Mouse (Mus musculus) liver, postnatal 0 days (tissue): ENCODE results near the gene Pld5. TPM values are rescaled to one million over a fixed set of nuclear protein-coding genes. Genes with fewer than 3 reads are reported as not detected.

Experiments
- ATAC-seq: fragments of 200-750 bp; cut with Nextera tagmentation; 2 replicates; pipeline ENCODE4 v1.8.0; 2017; ENCODE audit warnings: mild to moderate bottlenecking, moderate library complexity
- DNase-seq: peaks from one replicate; pipeline ENCODE4 v3.0.0-alpha.2; 2016
- H3K27ac ChIP-seq: fragments of 300-500 bp; sonication (generic); 2 replicates; pipeline ENCODE4 v1.5.1; 2014; ENCODE audit warnings: antibody characterized with exemption, moderate library complexity, mild to moderate bottlenecking, low read depth
- H3K27me3 ChIP-seq: fragments of 300-500 bp; sonication (generic); 2 replicates; pipeline ENCODE4 v1.6.1; 2014; ENCODE audit warnings: low read length, control low read depth, mixed read lengths; ENCODE audit not compliant: insufficient read depth
- H3K36me3 ChIP-seq: fragments of 300-500 bp; sonication (generic); replicated peaks from 2 replicates; pipeline ENCODE4 v1.6.1; 2014; ENCODE audit warnings: mild to moderate bottlenecking, control low read depth, low read length, moderate library complexity, mixed read lengths; ENCODE audit not compliant: insufficient read depth
- H3K4me1 ChIP-seq: fragments of 300-500 bp; sonication (generic); 2 replicates; pipeline ENCODE4 v1.6.1; 2014; ENCODE audit warnings: antibody characterized with exemption, mild to moderate bottlenecking, control low read depth; ENCODE audit not compliant: insufficient read depth
- H3K4me2 ChIP-seq: fragments of 300-500 bp; sonication (generic); 2 replicates; pipeline ENCODE4 v1.6.1; 2014; ENCODE audit warnings: low read depth, mild to moderate bottlenecking, low read length, moderate library complexity, mixed read lengths
- H3K4me3 ChIP-seq: fragments of 300-500 bp; sonication (generic); 2 replicates; pipeline ENCODE4 v1.5.1; 2014; ENCODE audit warnings: low read depth, low read length
- H3K9ac ChIP-seq: fragments of 300-500 bp; sonication (generic); replicated peaks from 2 replicates; pipeline ENCODE4 v1.6.1; 2014; ENCODE audit warnings: mild to moderate bottlenecking, moderate library complexity
- H3K9me3 ChIP-seq: fragments of 300-500 bp; sonication (generic); 2 replicates; pipeline ENCODE4 v1.6.1; 2016; ENCODE audit warnings: mild to moderate bottlenecking, control low read depth, low read length, mixed read lengths
- CTCF ChIP-seq: sonication (generic); IDR thresholded peaks from 2 replicates; pipeline ENCODE4 v1.5.1; 2016; ENCODE audit warnings: antibody characterized with exemption, low read depth
- EP300 ChIP-seq: IDR thresholded peaks from 2 replicates; pipeline ENCODE4 v1.6.1; 2016; ENCODE audit warnings: antibody characterized with exemption, low read depth, mild to moderate bottlenecking
- WGBS: fragments of 180-500 bp; shearing (Covaris S2); extraction: QIAGEN DNeasy Blood & Tissue Kit; methylation state at CpG from one replicate; pipeline ENCODE4 v1.1.7; 2014; ENCODE audit not compliant: insufficient replicate concordance; 5-methylcytosine and 5-hydroxymethylcytosine counted together
- polyA plus RNA-seq: library from polyadenylated mRNA; unstranded; fragments of >200 nt; fragmentation: Nextera tagmentation; extraction: Ambion mirVana; gene quantifications from 2 replicates; pipeline ENCODE4 v1.2.1, GENCODE M21; 2015

The Pld5 gene
- polyA plus RNA-seq, 1 experiment from 2014 or later = not detected

GRCm38 (mm10) chr1:176125771-176126170, 149.3 kb downstream of the Pld5 start:
- 46% methylated on average over 2 of the region's 2 CpGs for WGBS
- ATAC-seq = no peak
- no peak for DNase-seq
- H3K4me2 ChIP-seq = no peak overlapping the region
- H3K27ac ChIP-seq = no peak overlapping the region
- no peak for TF ChIP-seq EP300
- H3K9ac ChIP-seq = no peak overlapping the region
- H3K36me3 ChIP-seq = no peaks in the 10 kb centered on the region
- no peaks in the 10 kb centered on the region for H3K9me3 ChIP-seq
- no peak overlapping the region for H3K4me3 ChIP-seq
- no peaks in the 10 kb centered on the region for H3K27me3 ChIP-seq
- no peaks in the 10 kb centered on the region for H3K4me1 ChIP-seq

DNA sequence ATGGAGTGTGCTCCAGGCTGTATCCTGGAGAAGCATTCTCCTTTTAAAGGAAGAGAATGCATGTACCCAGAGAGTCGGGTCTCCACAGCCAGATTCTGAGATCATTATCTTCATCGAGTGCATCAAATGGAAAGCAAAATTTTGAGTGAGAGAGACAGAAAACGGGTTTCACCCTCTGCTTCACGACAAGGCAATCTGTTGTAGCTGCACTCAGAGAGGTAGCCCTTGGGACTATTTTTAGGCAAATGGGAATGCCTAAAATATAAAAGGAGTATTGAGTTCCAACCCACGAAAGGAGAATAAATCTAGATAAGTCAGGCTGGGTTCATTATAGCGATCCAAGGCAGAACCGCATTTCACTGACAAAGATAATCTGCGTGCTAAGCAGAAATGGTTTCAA, 150.7 kb downstream of the Pld5 start:
- Histone ChIP-seq H3K36me3 (no peaks in the 10 kb centered on the region), H3K4me1 (no peaks in the 10 kb centered on the region), H3K9me3 (no peaks in the 10 kb centered on the region), H3K27me3 (no peaks in the 10 kb centered on the region), H3K9ac (no peak overlapping the region), H3K4me2 (no peak overlapping the region), H3K4me3 (no peak overlapping the region), H3K27ac (no peak overlapping the region)
- no peak for ATAC-seq
- WGBS = 72% methylated on average over 8 of the region's 8 CpGs
- DNase-seq = no peak
- TF ChIP-seq CTCF (no peak), EP300 (no peak)

GRCm38 (mm10) chr1:176123781-176124180, 151.3 kb downstream of the Pld5 start:
- 37% methylated on average over 2 of the region's 2 CpGs for WGBS
- ATAC-seq = no peak

GRCm38 (mm10) chr1:176115604-176116003, 159.5 kb downstream of the Pld5 start:
- 75% methylated on average over 4 of the region's 4 CpGs for WGBS
- no peaks in the 10 kb centered on the region for H3K9me3 ChIP-seq
- ATAC-seq = no peak

More at GRCm38 (mm10) chr1:176123781-176124180, 151.3 kb downstream of the Pld5 start:
- H3K9ac ChIP-seq = no peak overlapping the region
- TF ChIP-seq EP300 (no peak), CTCF (no peak)
- no peak for DNase-seq
- H3K27ac ChIP-seq = no peak overlapping the region
- H3K9me3 ChIP-seq = no peaks in the 10 kb centered on the region
- H3K4me2 ChIP-seq = no peak overlapping the region
- H3K27me3 ChIP-seq = no peaks in the 10 kb centered on the region
- H3K4me3 ChIP-seq = no peak overlapping the region
- no peaks in the 10 kb centered on the region for H3K36me3 ChIP-seq
- H3K4me1 ChIP-seq = no peaks in the 10 kb centered on the region

DNA sequence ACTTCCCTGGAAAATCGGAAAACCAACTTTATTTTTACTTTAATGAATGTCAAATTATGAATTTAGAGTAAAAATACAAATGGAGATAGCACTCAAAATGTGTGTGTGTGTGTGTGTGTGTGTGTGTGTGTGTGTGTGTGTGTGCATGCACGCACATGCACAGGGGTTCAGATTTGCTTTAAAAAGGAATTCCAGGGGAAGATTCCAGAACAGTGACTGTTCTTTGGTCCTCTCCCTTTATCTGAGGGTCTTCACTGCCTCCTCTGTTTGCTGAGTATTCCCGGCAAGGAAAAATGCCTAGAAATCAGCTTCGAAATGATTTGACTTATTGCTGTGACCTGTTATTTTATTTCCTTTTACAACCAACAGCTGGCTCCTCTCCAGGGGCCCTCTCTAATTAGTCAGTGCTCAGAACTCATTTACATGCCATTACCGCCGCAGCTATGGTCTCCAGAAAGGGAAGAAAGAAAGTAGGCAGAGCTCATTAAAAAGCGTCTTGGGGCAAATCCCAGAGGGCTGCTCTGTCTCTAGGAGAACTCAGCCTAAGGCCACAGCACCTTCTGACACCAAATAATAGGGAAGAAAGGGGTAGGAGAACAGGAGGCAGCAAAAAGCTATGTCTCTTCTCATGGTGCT, 176.3 kb downstream of the Pld5 start:
- DNase-seq (no peak), ATAC-seq (no peak)
- no peaks in the 10 kb centered on the region for H3K36me3 ChIP-seq
- TF ChIP-seq CTCF = no peak
- no peak for TF ChIP-seq EP300
- no peaks in the 10 kb centered on the region for H3K9me3 ChIP-seq
- no peak overlapping the region for H3K4me2 ChIP-seq
- H3K4me3 ChIP-seq = no peak overlapping the region
- H3K27ac ChIP-seq = no peak overlapping the region
- no peak overlapping the region for H3K9ac ChIP-seq
- no peaks in the 10 kb centered on the region for H3K4me1 ChIP-seq
- 42% methylated on average over 7 of the region's 7 CpGs for WGBS
- H3K27me3 ChIP-seq = no peaks in the 10 kb centered on the region

More at GRCm38 (mm10) chr1:176115604-176116003, 159.5 kb downstream of the Pld5 start:
- no peak overlapping the region for H3K4me2 ChIP-seq
- no peak overlapping the region for H3K9ac ChIP-seq
- H3K4me1 ChIP-seq = no peaks in the 10 kb centered on the region
- H3K4me3 ChIP-seq = no peak overlapping the region
- TF ChIP-seq CTCF = no peak
- TF ChIP-seq EP300 = no peak
- no peak overlapping the region for H3K27ac ChIP-seq
- DNase-seq = no peak
- no peaks in the 10 kb centered on the region for H3K27me3 ChIP-seq
- H3K36me3 ChIP-seq = no peaks in the 10 kb centered on the region

GRCm38 (mm10) chr1:176092119-176092518, 183.0 kb downstream of the Pld5 start:
- no peak overlapping the region for H3K9ac ChIP-seq
- no peak overlapping the region for H3K4me3 ChIP-seq
- 58% methylated on average over 2 of the region's 2 CpGs for WGBS
- H3K36me3 ChIP-seq = no peaks in the 10 kb centered on the region
- no peak overlapping the region for H3K4me2 ChIP-seq
- DNase-seq (no peak), ATAC-seq (no peak)
- H3K9me3 ChIP-seq = no peaks in the 10 kb centered on the region
- TF ChIP-seq EP300 (no peak), CTCF (no peak)
- no peak overlapping the region for H3K27ac ChIP-seq
- no peaks in the 10 kb centered on the region for H3K27me3 ChIP-seq
- no peaks in the 10 kb centered on the region for H3K4me1 ChIP-seq

DNA sequence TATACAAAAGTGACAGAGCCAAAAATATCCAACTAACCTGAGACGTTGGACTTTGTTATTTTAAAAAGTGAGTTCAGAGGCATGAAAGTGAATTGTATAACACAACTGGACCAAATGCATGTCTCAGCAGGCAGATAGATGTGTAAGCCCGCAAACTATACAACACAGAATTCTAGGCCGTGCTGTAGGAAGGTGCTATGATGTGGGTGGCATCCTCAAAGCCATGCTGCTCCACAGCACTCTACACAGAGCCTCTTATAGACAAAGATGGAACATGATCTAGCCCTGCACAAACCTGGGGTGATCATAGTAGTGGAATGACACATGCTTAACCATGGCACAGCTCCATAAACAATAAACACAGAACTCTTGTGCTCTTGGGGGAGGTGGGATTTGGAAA, 185.7 kb downstream of the Pld5 start:
- Histone ChIP-seq H3K4me1 (no peaks in the 10 kb centered on the region), H3K9ac (no peak overlapping the region), H3K27me3 (no peaks in the 10 kb centered on the region), H3K9me3 (no peaks in the 10 kb centered on the region), H3K27ac (no peak overlapping the region), H3K4me3 (no peak overlapping the region), H3K4me2 (no peak overlapping the region), H3K36me3 (no peaks in the 10 kb centered on the region)
- ATAC-seq (no peak), DNase-seq (no peak)
- 82% methylated on average over 3 of the region's 3 CpGs for WGBS
- TF ChIP-seq EP300 (no peak), CTCF (no peak)
